Mouse (Mus musculus): Measurements from ENCODE around the gene Adgrb2. TPM values are rescaled to one million over a fixed set of nuclear protein-coding genes. Genes with fewer than 3 reads are reported as not detected.

Adgrb2 gene
- polyA plus RNA-seq, 1 experiment from 2014 or later: 4.0 TPM

DNA sequence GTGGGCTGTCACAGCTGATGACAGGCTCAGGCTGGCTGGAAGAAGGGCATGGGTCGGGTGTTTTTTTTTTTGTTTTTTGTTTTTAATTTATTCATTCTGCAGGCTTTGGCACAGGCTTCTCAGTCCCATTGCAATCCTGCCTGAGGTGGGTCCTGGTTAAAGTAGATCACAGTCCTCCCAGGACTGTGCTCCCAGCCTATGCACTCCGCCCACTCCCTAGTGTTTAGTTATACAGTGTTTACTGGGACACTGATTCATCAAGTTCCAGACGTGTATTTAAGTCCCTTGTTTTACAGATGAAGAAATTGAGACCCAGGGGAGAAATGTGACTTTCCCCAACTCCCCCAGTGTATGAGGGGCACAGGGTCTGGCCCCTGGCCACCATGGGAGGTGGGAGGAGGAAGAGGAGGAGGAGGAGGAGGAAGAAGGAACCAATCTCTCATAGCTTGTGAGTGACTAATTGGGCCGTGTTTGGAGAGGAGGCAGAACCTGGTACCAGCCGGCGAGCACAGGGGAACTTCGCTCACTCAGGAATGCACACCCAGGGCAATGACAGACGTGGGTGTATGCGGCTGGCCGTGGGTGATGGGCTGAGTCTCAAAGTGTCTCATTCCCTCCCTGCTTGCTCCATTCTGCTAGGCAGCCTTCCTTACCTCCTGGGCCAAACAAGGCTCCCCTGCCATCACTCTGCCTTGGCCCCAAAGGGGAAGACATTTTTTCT is 39.0 kb downstream of the Adgrb2 start:
- H3K27ac ChIP-seq (replicated peaks; ENCODE audit: low read depth, low read length): no peak overlapping the region
- no peaks in the 10 kb centered on the region for H3K9me3 ChIP-seq (ENCODE audit: control insufficient read depth, low read length)
- 55% methylated on average over 10 of the region's 10 CpGs for WGBS
- no peaks in the 10 kb centered on the region for H3K4me1 ChIP-seq (ENCODE audit: control insufficient read depth, insufficient read depth, low read length)
- DNase-seq (ENCODE audit: low spot score) (no peak), ATAC-seq (ENCODE audit: low read depth) (no peak)
- no peak overlapping the region for H3K4me2 ChIP-seq (ENCODE audit: low read depth, low read length)
- peaks cover 3% of the 10 kb centered on the region; the same call in 1 of the 2 replicates for H3K36me3 ChIP-seq (ENCODE audit: control insufficient read depth, insufficient read depth, low read length)
- H3K9ac ChIP-seq (ENCODE audit: low read depth, low read length): no peak overlapping the region
- no peaks in the 10 kb centered on the region for H3K27me3 ChIP-seq (replicated peaks; ENCODE audit: control insufficient read depth, insufficient read depth, low read length)
- no peak overlapping the region for H3K4me3 ChIP-seq (ENCODE audit: low read depth, low read length)

DNA sequence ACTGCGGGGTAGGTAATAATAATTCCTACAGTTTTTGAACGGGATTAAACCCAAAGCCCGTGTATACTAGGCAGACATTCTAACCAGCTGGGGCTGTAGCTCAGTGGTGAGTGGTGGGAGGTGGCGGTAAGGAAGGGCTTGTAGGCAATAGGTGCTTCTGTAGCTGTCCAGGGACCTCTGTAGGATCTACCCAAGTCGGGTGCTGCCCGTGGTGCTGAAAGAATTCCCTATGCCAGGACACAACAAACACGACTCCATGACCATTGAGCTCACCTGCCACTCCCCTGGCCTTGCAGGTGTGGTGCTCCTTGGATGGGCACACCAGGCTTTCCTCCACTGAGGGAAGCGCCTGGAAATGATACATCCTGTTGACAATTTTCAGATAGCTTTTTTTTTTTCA is 40.9 kb downstream of the Adgrb2 start:
- Histone ChIP-seq H3K36me3 (ENCODE audit: control insufficient read depth, insufficient read depth, low read length) (no peaks in the 10 kb centered on the region), H3K4me1 (ENCODE audit: control insufficient read depth, insufficient read depth, low read length) (no peaks in the 10 kb centered on the region), H3K27me3 (replicated peaks; ENCODE audit: control insufficient read depth, insufficient read depth, low read length) (no peaks in the 10 kb centered on the region), H3K9me3 (ENCODE audit: control insufficient read depth, low read length) (no peaks in the 10 kb centered on the region), H3K9ac (ENCODE audit: low read depth, low read length) (no peak overlapping the region), H3K27ac (replicated peaks; ENCODE audit: low read depth, low read length) (no peak overlapping the region), H3K4me3 (ENCODE audit: low read depth, low read length) (no peak overlapping the region), H3K4me2 (ENCODE audit: low read depth, low read length) (no peak overlapping the region)
- no peak for DNase-seq (ENCODE audit: low spot score)
- 39% methylated on average over 8 of the region's 8 CpGs for WGBS
- no peak for ATAC-seq (ENCODE audit: low read depth)

DNA sequence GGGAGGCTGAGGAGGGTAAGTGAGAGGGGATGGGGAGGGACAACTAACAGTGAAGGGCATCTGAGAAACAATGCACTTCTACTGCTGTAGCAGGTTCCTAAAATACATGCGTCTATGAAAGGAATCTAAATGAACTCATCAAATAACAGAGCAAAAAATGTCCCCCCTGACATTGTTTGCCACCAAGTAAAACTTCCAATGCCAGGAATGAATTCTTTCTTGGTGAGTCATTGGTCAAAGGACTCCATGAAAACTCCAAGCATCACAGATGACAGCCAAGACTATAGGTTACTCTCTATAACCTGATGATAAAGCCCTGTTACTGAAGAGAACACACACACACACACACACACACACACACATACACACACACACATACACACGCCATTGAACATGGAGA is 46.5 kb downstream of the Adgrb2 start:
- Histone ChIP-seq H3K36me3 (ENCODE audit: control insufficient read depth, insufficient read depth, low read length) (no peaks in the 10 kb centered on the region), H3K27ac (replicated peaks; ENCODE audit: low read depth, low read length) (no peak overlapping the region), H3K27me3 (replicated peaks; ENCODE audit: control insufficient read depth, insufficient read depth, low read length) (peaks cover 3% of the 10 kb centered on the region; the same call in 1 of the 2 replicates), H3K4me3 (ENCODE audit: low read depth, low read length) (no peak overlapping the region), H3K4me2 (ENCODE audit: low read depth, low read length) (no peak overlapping the region), H3K4me1 (ENCODE audit: control insufficient read depth, insufficient read depth, low read length) (peaks cover under 1% of the 10 kb centered on the region), H3K9me3 (ENCODE audit: control insufficient read depth, low read length) (no peaks in the 10 kb centered on the region), H3K9ac (ENCODE audit: low read depth, low read length) (no peak overlapping the region)
- ATAC-seq (ENCODE audit: low read depth) (no peak), DNase-seq (ENCODE audit: low spot score) (no peak)
- WGBS: 66% methylated on average over 2 of the region's 2 CpGs

DNA sequence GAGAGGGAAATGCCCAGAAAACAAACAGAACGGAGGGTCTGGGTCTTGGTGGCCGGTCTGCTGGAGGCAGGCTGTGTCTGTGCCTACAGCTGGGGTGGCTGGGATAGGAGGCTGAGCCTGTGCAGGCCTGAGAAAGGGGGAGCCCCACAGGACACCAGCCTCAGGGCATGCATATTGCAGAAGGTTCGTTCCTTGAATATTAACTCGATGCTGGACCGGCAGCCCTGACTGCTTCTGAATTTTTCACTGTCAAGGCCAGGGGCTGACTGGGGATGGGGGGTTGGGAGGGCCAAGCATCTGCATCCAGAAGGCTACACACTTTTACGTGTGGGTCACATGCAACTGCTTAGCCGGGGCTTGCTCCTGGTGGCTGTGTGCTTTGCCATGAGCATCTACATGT is 48.8 kb downstream of the Adgrb2 start:
- H3K9me3 ChIP-seq (ENCODE audit: control insufficient read depth, low read length): no peaks in the 10 kb centered on the region
- WGBS: 49% methylated on average over 7 of the region's 7 CpGs
- H3K27ac ChIP-seq (replicated peaks; ENCODE audit: low read depth, low read length): no peak overlapping the region
- H3K4me2 ChIP-seq (ENCODE audit: low read depth, low read length): no peak overlapping the region
- no peak overlapping the region for H3K4me3 ChIP-seq (ENCODE audit: low read depth, low read length)
- H3K4me1 ChIP-seq (ENCODE audit: control insufficient read depth, insufficient read depth, low read length): peaks cover 15% of the 10 kb centered on the region
- no peak overlapping the region for H3K9ac ChIP-seq (ENCODE audit: low read depth, low read length)
- DNase-seq (ENCODE audit: low spot score): no peak
- ATAC-seq (ENCODE audit: low read depth): no peak
- no peaks in the 10 kb centered on the region for H3K36me3 ChIP-seq (ENCODE audit: control insufficient read depth, insufficient read depth, low read length)
- H3K27me3 ChIP-seq (replicated peaks; ENCODE audit: control insufficient read depth, insufficient read depth, low read length): peaks cover 3% of the 10 kb centered on the region; the same call in 1 of the 2 replicates

- no peaks in the 10 kb centered on the region for H3K36me3 ChIP-seq (ENCODE audit: control insufficient read depth, insufficient read depth, low read length)
- peak; percentile 47 for ATAC-seq (ENCODE audit: low read depth)
- no peaks in the 10 kb centered on the region for H3K9me3 ChIP-seq (ENCODE audit: control insufficient read depth, low read length)
- H3K27ac ChIP-seq (replicated peaks; ENCODE audit: low read depth, low read length): peak overlapping the region; percentile 80
- peak overlapping the region; percentile 23 for H3K4me2 ChIP-seq (ENCODE audit: low read depth, low read length)
- WGBS: 2% methylated on average over 7 of the region's 8 CpGs
- H3K4me1 ChIP-seq (ENCODE audit: control insufficient read depth, insufficient read depth, low read length): peaks cover 15% of the 10 kb centered on the region
- H3K27me3 ChIP-seq (replicated peaks; ENCODE audit: control insufficient read depth, insufficient read depth, low read length): peaks cover 3% of the 10 kb centered on the region; the same call in 1 of the 2 replicates
- 0 out of 2 replicates have a peak overlapping the region, but pooled peaks have one; percentile 23 for H3K9ac ChIP-seq (ENCODE audit: low read depth, low read length)
- peak; percentile 53 for DNase-seq (ENCODE audit: low spot score)
- no peak overlapping the region for H3K4me3 ChIP-seq (ENCODE audit: low read depth, low read length)
Measured at GRCm38 (mm10) chr4:130036112-130036511, 51.4 kb downstream of the Adgrb2 start.

GRCm38 (mm10) chr4:130036573-130037401 is 52.1 kb downstream of the Adgrb2 start:
- Histone ChIP-seq H3K4me3 (ENCODE audit: low read depth, low read length) (no peak overlapping the region), H3K4me1 (ENCODE audit: control insufficient read depth, insufficient read depth, low read length) (peaks cover 15% of the 10 kb centered on the region), H3K27me3 (replicated peaks; ENCODE audit: control insufficient read depth, insufficient read depth, low read length) (peaks cover 3% of the 10 kb centered on the region; the same call in 1 of the 2 replicates), H3K36me3 (ENCODE audit: control insufficient read depth, insufficient read depth, low read length) (no peaks in the 10 kb centered on the region), H3K27ac (replicated peaks; ENCODE audit: low read depth, low read length) (peak overlapping the region; percentile 80), H3K9me3 (ENCODE audit: control insufficient read depth, low read length) (no peaks in the 10 kb centered on the region), H3K9ac (ENCODE audit: low read depth, low read length) (0 out of 2 replicates have a peak overlapping the region, but pooled peaks have one; percentile 23), H3K4me2 (ENCODE audit: low read depth, low read length) (peak overlapping the region; percentile 23)
- WGBS: 5% methylated on average over 19 of the region's 23 CpGs
- ATAC-seq (ENCODE audit: low read depth) (peak; percentile 76), DNase-seq (ENCODE audit: low spot score) (peak; percentile 87)

DNA sequence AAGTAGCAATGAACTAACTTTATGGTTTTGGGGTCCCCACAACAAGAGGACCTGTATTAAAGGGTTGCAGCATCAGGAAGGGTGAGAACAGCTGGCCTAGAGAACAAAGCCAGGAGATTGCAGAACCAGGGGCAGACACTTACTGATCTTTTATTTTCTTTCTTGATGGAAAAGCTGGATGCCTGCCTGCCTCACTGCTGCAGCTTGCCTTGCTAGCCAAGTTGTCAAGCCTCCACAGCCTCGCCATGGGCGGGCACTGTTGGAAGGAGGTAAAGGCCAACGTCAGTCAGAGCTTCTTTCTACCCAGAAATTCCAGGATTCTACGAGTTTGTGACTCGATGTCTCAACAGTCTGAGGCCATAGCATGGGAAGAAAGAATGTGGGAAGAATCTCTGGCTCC is 54.7 kb downstream of the Adgrb2 start:
- peaks cover 3% of the 10 kb centered on the region; the same call in 1 of the 2 replicates for H3K27me3 ChIP-seq (replicated peaks; ENCODE audit: control insufficient read depth, insufficient read depth, low read length)
- no peaks in the 10 kb centered on the region for H3K36me3 ChIP-seq (ENCODE audit: control insufficient read depth, insufficient read depth, low read length)
- no peak overlapping the region for H3K27ac ChIP-seq (replicated peaks; ENCODE audit: low read depth, low read length)
- H3K9ac ChIP-seq (ENCODE audit: low read depth, low read length): no peak overlapping the region
- no peak overlapping the region for H3K4me2 ChIP-seq (ENCODE audit: low read depth, low read length)
- no peaks in the 10 kb centered on the region for H3K9me3 ChIP-seq (ENCODE audit: control insufficient read depth, low read length)
- H3K4me3 ChIP-seq (ENCODE audit: low read depth, low read length): no peak overlapping the region
- ATAC-seq (ENCODE audit: low read depth) (no peak), DNase-seq (ENCODE audit: low spot score) (no peak)
- peaks cover 36% of the 10 kb centered on the region for H3K4me1 ChIP-seq (ENCODE audit: control insufficient read depth, insufficient read depth, low read length)
- WGBS: 49% methylated on average over 5 of the region's 5 CpGs

GRCm38 (mm10) chr4:130041076-130041475 is 56.4 kb downstream of the Adgrb2 start:
- Histone ChIP-seq H3K4me1 (ENCODE audit: control insufficient read depth, insufficient read depth, low read length) (peaks cover 52% of the 10 kb centered on the region), H3K36me3 (ENCODE audit: control insufficient read depth, insufficient read depth, low read length) (no peaks in the 10 kb centered on the region), H3K4me3 (ENCODE audit: low read depth, low read length) (no peak overlapping the region), H3K9me3 (ENCODE audit: control insufficient read depth, low read length) (no peaks in the 10 kb centered on the region), H3K4me2 (ENCODE audit: low read depth, low read length) (no peak overlapping the region), H3K27me3 (replicated peaks; ENCODE audit: control insufficient read depth, insufficient read depth, low read length) (no peaks in the 10 kb centered on the region), H3K9ac (ENCODE audit: low read depth, low read length) (no peak overlapping the region), H3K27ac (replicated peaks; ENCODE audit: low read depth, low read length) (no peak overlapping the region)
- 83% methylated on average over 11 of the region's 11 CpGs for WGBS
- no peak for DNase-seq (ENCODE audit: low spot score)
- no peak for ATAC-seq (ENCODE audit: low read depth)
